Mouse (Mus musculus) kidney, adult 2 months (tissue): ENCODE results near the gene Prim2. TPM values are rescaled to one million over a fixed set of nuclear protein-coding genes. Genes with fewer than 3 reads are reported as not detected.

Experiments
- DNase-seq: peaks from one replicate; pipeline ENCODE4 v3.0.0; 2021
- H3K27ac ChIP-seq: fragments of 200-500 bp; 2 replicates; pipeline ENCODE4 v1.5.1; 2012; ENCODE audit warnings: low read depth, low read length, control low read depth, inconsistent platforms; ENCODE audit not compliant: insufficient read depth
- H3K27me3 ChIP-seq: fragments of 200-500 bp; replicated peaks from 2 replicates; pipeline ENCODE4 v1.6.1; 2012; ENCODE audit warnings: mild to moderate bottlenecking, moderate library complexity, low read length, inconsistent platforms; ENCODE audit not compliant: control insufficient read depth, insufficient read depth
- H3K36me3 ChIP-seq: fragments of 200-500 bp; 2 replicates; pipeline ENCODE4 v1.6.1; 2012; ENCODE audit warnings: mild to moderate bottlenecking, moderate library complexity, low read length, inconsistent platforms; ENCODE audit not compliant: control insufficient read depth, insufficient read depth
- H3K4me1 ChIP-seq: fragments of 200-500 bp; 2 replicates; pipeline ENCODE4 v1.6.1; 2011; ENCODE audit warnings: low read length; ENCODE audit not compliant: control insufficient read depth, insufficient read depth
- H3K4me3 ChIP-seq: fragments of 200-500 bp; 2 replicates; pipeline ENCODE4 v1.5.1; 2011; ENCODE audit warnings: mild to moderate bottlenecking, low read depth, low read length, control low read depth; ENCODE audit not compliant: insufficient read depth
- CTCF ChIP-seq: fragments of 200-500 bp; conservative IDR thresholded peaks from 2 replicates; pipeline ENCODE4 v1.5.1; 2011; ENCODE audit warnings: low read depth, mild to moderate bottlenecking, control low read depth, low read length, moderate library complexity, mixed read lengths; ENCODE audit not compliant: insufficient read depth, insufficient read length
- POLR2A ChIP-seq: fragments of 200-500 bp; IDR thresholded peaks from one replicate; pipeline ENCODE4 v1.6.1; 2011; ENCODE audit warnings: low read depth, low read length, control low read depth
- WGBS: fragments of 180-500 bp; shearing (Covaris S2); methylation state at CpG from one replicate; pipeline ENCODE4 v1.1.7; 2018; 5-methylcytosine and 5-hydroxymethylcytosine counted together
- polyA plus RNA-seq: library from polyadenylated mRNA; depleted of rRNA; stranded (reverse); fragments of >200 nt; gene quantifications from 2 replicates; pipeline ENCODE4 v1.2.3, GENCODE M21; 2012

The Prim2 gene
- polyA plus RNA-seq, 1 experiment, result 2.9 TPM

- WGBS, result 80% methylated on average over 7 of the region's 7 CpGs
- Histone ChIP-seq H3K27ac (no peak overlapping the region), H3K4me3 (no peak overlapping the region), H3K27me3 (no peaks in the 10 kb centered on the region), H3K4me1 (no peaks in the 10 kb centered on the region), H3K36me3 (no peaks in the 10 kb centered on the region)
- TF ChIP-seq CTCF (no peak), POLR2A (no peak)
- DNase-seq, result no peak
These were observed 85.6 kb downstream of the Prim2 start for GRCm38 (mm10) chr1:33583817-33584589.

GRCm38 (mm10) chr1:33578593-33578992 is 91.0 kb downstream of the Prim2 start:
- WGBS, result 80% methylated on average over 6 of the region's 6 CpGs
- no peak for TF ChIP-seq POLR2A
- no peak for TF ChIP-seq CTCF
- no peak for DNase-seq
- H3K4me3 ChIP-seq, result no peak overlapping the region
- H3K36me3 ChIP-seq, result no peaks in the 10 kb centered on the region
- no peak overlapping the region for H3K27ac ChIP-seq
- H3K27me3 ChIP-seq, result no peaks in the 10 kb centered on the region
- H3K4me1 ChIP-seq, result no peaks in the 10 kb centered on the region

- no peaks in the 10 kb centered on the region for H3K36me3 ChIP-seq
- TF ChIP-seq POLR2A (no peak), CTCF (no peak)
- no peak overlapping the region for H3K27ac ChIP-seq
- no peaks in the 10 kb centered on the region for H3K4me1 ChIP-seq
- no peak for DNase-seq
- no peaks in the 10 kb centered on the region for H3K27me3 ChIP-seq
- 95% methylated on average over 6 of the region's 6 CpGs for WGBS
- H3K4me3 ChIP-seq, result no peak overlapping the region
These were observed 95.1 kb downstream of the Prim2 start for GRCm38 (mm10) chr1:33574459-33574858.

- Histone ChIP-seq H3K27ac (no peak overlapping the region), H3K27me3 (no peaks in the 10 kb centered on the region), H3K4me3 (no peak overlapping the region), H3K36me3 (no peaks in the 10 kb centered on the region), H3K4me1 (no peaks in the 10 kb centered on the region)
- WGBS, result 56% methylated on average over 7 of the region's 7 CpGs
- no peak for TF ChIP-seq POLR2A
- TF ChIP-seq CTCF, result peak; percentile 32
- no peak for DNase-seq
These were observed 103.7 kb downstream of the Prim2 start for GRCm38 (mm10) chr1:33565764-33566401.

GRCm38 (mm10) chr1:33564032-33564431 is 105.6 kb downstream of the Prim2 start:
- H3K36me3 ChIP-seq, result no peaks in the 10 kb centered on the region
- no peaks in the 10 kb centered on the region for H3K27me3 ChIP-seq
- H3K27ac ChIP-seq, result no peak overlapping the region
- 59% methylated on average over 6 of the region's 6 CpGs for WGBS
- no peaks in the 10 kb centered on the region for H3K4me1 ChIP-seq
- H3K4me3 ChIP-seq, result no peak overlapping the region
- TF ChIP-seq CTCF (no peak), POLR2A (no peak)
- no peak for DNase-seq

DNA sequence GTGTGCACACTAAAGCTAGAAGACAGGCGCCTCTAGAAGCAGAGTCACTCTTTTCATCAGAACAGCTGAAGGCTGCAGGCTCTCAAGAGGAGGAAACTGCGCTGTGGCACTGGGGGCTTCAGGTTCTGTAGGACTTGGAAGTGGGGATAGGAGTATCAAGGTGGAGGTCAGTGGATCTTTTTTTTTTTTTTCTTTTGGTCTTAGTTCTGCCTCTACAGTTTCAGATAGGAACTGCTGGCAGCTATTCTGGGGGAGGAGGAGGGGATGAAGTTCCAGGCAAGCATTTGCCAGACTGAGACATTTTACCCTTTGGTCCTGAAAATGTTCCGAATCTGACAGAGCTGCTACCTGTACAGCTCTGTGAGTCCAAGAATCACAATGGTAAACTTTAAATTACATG is 106.0 kb downstream of the Prim2 start:
- Histone ChIP-seq H3K4me1 (no peaks in the 10 kb centered on the region), H3K4me3 (no peak overlapping the region), H3K27ac (no peak overlapping the region), H3K36me3 (no peaks in the 10 kb centered on the region), H3K27me3 (no peaks in the 10 kb centered on the region)
- no peak for TF ChIP-seq POLR2A
- no peak for TF ChIP-seq CTCF
- DNase-seq, result no peak
- WGBS, result 81% methylated on average over 3 of the region's 3 CpGs

GRCm38 (mm10) chr1:33556638-33557037 is 113.0 kb downstream of the Prim2 start:
- TF ChIP-seq CTCF, result no peak
- no peak for TF ChIP-seq POLR2A
- no peak overlapping the region for H3K27ac ChIP-seq
- H3K4me1 ChIP-seq, result no peaks in the 10 kb centered on the region
- H3K36me3 ChIP-seq, result no peaks in the 10 kb centered on the region
- H3K27me3 ChIP-seq, result no peaks in the 10 kb centered on the region
- DNase-seq, result no peak
- H3K4me3 ChIP-seq, result no peak overlapping the region
- 57% methylated on average over 4 of the region's 4 CpGs for WGBS
